Mouse (Mus musculus): ENCODE measurements around the gene Armc8. TPM values are rescaled to one million over a fixed set of nuclear protein-coding genes. Genes with fewer than 3 reads are reported as not detected.

Gene Armc8
- polyA plus RNA-seq, 1 experiment from 2014 or later = 23.3 TPM

GRCm38 (mm10) chr9:99560389-99560788 is 8.3 kb downstream of the Armc8 start:
- Histone ChIP-seq H3K4me1 (replicated peaks) (peaks cover 20% of the 10 kb centered on the region), H3K4me3 (no peak overlapping the region), H3K36me3 (no peaks in the 10 kb centered on the region), H3K27me3 (replicated peaks) (no peaks in the 10 kb centered on the region), H3K9me3 (replicated peaks) (no peaks in the 10 kb centered on the region), H3K27ac (ENCODE audit: poor library complexity, severe bottlenecking) (no peak overlapping the region), H3K4me2 (no peak overlapping the region), H3K9ac (no peak overlapping the region)
- 96% methylated on average over 3 of the region's 3 CpGs for WGBS
- no peak for ATAC-seq (ENCODE audit: insufficient number of reproducible peaks, low FRiP score)

GRCm38 (mm10) chr9:99559557-99559904 is 9.2 kb downstream of the Armc8 start:
- H3K36me3 ChIP-seq = no peaks in the 10 kb centered on the region
- ATAC-seq (ENCODE audit: insufficient number of reproducible peaks, low FRiP score) = no peak

GRCm38 (mm10) chr9:99558824-99559556 is 9.7 kb downstream of the Armc8 start:
- Histone ChIP-seq H3K9me3 (replicated peaks) (no peaks in the 10 kb centered on the region), H3K27ac (ENCODE audit: poor library complexity, severe bottlenecking) (no peak overlapping the region), H3K36me3 (no peaks in the 10 kb centered on the region), H3K9ac (no peak overlapping the region), H3K4me1 (replicated peaks) (peaks cover 20% of the 10 kb centered on the region), H3K4me3 (no peak overlapping the region), H3K4me2 (no peak overlapping the region), H3K27me3 (replicated peaks) (no peaks in the 10 kb centered on the region)
- no peak for ATAC-seq (ENCODE audit: insufficient number of reproducible peaks, low FRiP score)
- 85% methylated on average over 7 of the region's 7 CpGs for WGBS

More at GRCm38 (mm10) chr9:99559557-99559904, 9.2 kb downstream of the Armc8 start:
- no peak overlapping the region for H3K4me2 ChIP-seq
- peaks cover 20% of the 10 kb centered on the region for H3K4me1 ChIP-seq (replicated peaks)
- no peak overlapping the region for H3K4me3 ChIP-seq
- H3K27ac ChIP-seq (ENCODE audit: poor library complexity, severe bottlenecking) = no peak overlapping the region
- H3K9me3 ChIP-seq (replicated peaks) = no peaks in the 10 kb centered on the region
- H3K27me3 ChIP-seq (replicated peaks) = no peaks in the 10 kb centered on the region
- no peak overlapping the region for H3K9ac ChIP-seq

GRCm38 (mm10) chr9:99557580-99558300 is 11.0 kb downstream of the Armc8 start:
- 58% methylated on average over 8 of the region's 8 CpGs for WGBS
- ATAC-seq (ENCODE audit: insufficient number of reproducible peaks, low FRiP score) = no peak

GRCm38 (mm10) chr9:99555253-99555652 is 13.4 kb downstream of the Armc8 start:
- Histone ChIP-seq H3K36me3 (peaks cover 2% of the 10 kb centered on the region; the same call in 1 of the 2 replicates), H3K27me3 (replicated peaks) (no peaks in the 10 kb centered on the region), H3K4me2 (no peak overlapping the region), H3K4me3 (no peak overlapping the region), H3K9ac (no peak overlapping the region), H3K4me1 (replicated peaks) (peaks cover 13% of the 10 kb centered on the region), H3K9me3 (replicated peaks) (no peaks in the 10 kb centered on the region), H3K27ac (ENCODE audit: poor library complexity, severe bottlenecking) (no peak overlapping the region)
- 79% methylated on average over 3 of the region's 3 CpGs for WGBS
- ATAC-seq (ENCODE audit: insufficient number of reproducible peaks, low FRiP score) = no peak

More at GRCm38 (mm10) chr9:99557580-99558300, 11.0 kb downstream of the Armc8 start:
- no peak overlapping the region for H3K9ac ChIP-seq
- H3K9me3 ChIP-seq (replicated peaks) = no peaks in the 10 kb centered on the region
- no peaks in the 10 kb centered on the region for H3K36me3 ChIP-seq
- H3K4me3 ChIP-seq = no peak overlapping the region
- no peak overlapping the region for H3K27ac ChIP-seq (ENCODE audit: poor library complexity, severe bottlenecking)
- H3K27me3 ChIP-seq (replicated peaks) = no peaks in the 10 kb centered on the region
- no peak overlapping the region for H3K4me2 ChIP-seq
- peaks cover 13% of the 10 kb centered on the region for H3K4me1 ChIP-seq (replicated peaks)

GRCm38 (mm10) chr9:99554052-99554451 is 14.6 kb downstream of the Armc8 start:
- Histone ChIP-seq H3K4me2 (no peak overlapping the region), H3K4me1 (replicated peaks) (peaks cover 13% of the 10 kb centered on the region), H3K27ac (ENCODE audit: poor library complexity, severe bottlenecking) (no peak overlapping the region), H3K27me3 (replicated peaks) (no peaks in the 10 kb centered on the region), H3K9me3 (replicated peaks) (no peaks in the 10 kb centered on the region), H3K9ac (no peak overlapping the region), H3K4me3 (no peak overlapping the region), H3K36me3 (peaks cover 4% of the 10 kb centered on the region; the same call in 1 of the 2 replicates)
- ATAC-seq (ENCODE audit: insufficient number of reproducible peaks, low FRiP score) = no peak

- Histone ChIP-seq H3K27me3 (replicated peaks) (no peaks in the 10 kb centered on the region), H3K9ac (no peak overlapping the region), H3K4me2 (no peak overlapping the region), H3K9me3 (replicated peaks) (no peaks in the 10 kb centered on the region), H3K27ac (ENCODE audit: poor library complexity, severe bottlenecking) (no peak overlapping the region), H3K4me1 (replicated peaks) (peaks cover 11% of the 10 kb centered on the region), H3K4me3 (no peak overlapping the region), H3K36me3 (peaks cover 4% of the 10 kb centered on the region; the same call in 1 of the 2 replicates)
- no peak for ATAC-seq (ENCODE audit: insufficient number of reproducible peaks, low FRiP score)
- 78% methylated on average over 2 of the region's 2 CpGs for WGBS
Measured at GRCm38 (mm10) chr9:99553049-99553448, 15.7 kb downstream of the Armc8 start.

GRCm38 (mm10) chr9:99552068-99552467 is 16.6 kb downstream of the Armc8 start:
- 80% methylated on average over 2 of the region's 2 CpGs for WGBS
- H3K9ac ChIP-seq = no peak overlapping the region
- H3K9me3 ChIP-seq (replicated peaks) = no peaks in the 10 kb centered on the region
- no peaks in the 10 kb centered on the region for H3K27me3 ChIP-seq (replicated peaks)
- no peak for ATAC-seq (ENCODE audit: insufficient number of reproducible peaks, low FRiP score)
- 0 out of 2 replicates have a peak, but pooled peaks cover 3% of the 10 kb centered on the region for H3K4me1 ChIP-seq (replicated peaks)
- no peak overlapping the region for H3K4me3 ChIP-seq
- no peak overlapping the region for H3K4me2 ChIP-seq
- H3K27ac ChIP-seq (ENCODE audit: poor library complexity, severe bottlenecking) = no peak overlapping the region
- peaks cover 4% of the 10 kb centered on the region; the same call in 1 of the 2 replicates for H3K36me3 ChIP-seq

GRCm38 (mm10) chr9:99546259-99546658 is 22.4 kb downstream of the Armc8 start:
- no peaks in the 10 kb centered on the region for H3K9me3 ChIP-seq (replicated peaks)
- no peaks in the 10 kb centered on the region for H3K27me3 ChIP-seq (replicated peaks)
- H3K9ac ChIP-seq = no peak overlapping the region
- 88% methylated on average over 1 of the region's 1 CpGs for WGBS
- no peaks in the 10 kb centered on the region for H3K4me1 ChIP-seq (replicated peaks)
- ATAC-seq (ENCODE audit: insufficient number of reproducible peaks, low FRiP score) = no peak
- no peak overlapping the region for H3K4me3 ChIP-seq
- H3K4me2 ChIP-seq = no peak overlapping the region
- peaks cover 4% of the 10 kb centered on the region; the same call in 1 of the 2 replicates for H3K36me3 ChIP-seq
- no peak overlapping the region for H3K27ac ChIP-seq (ENCODE audit: poor library complexity, severe bottlenecking)

GRCm38 (mm10) chr9:99531865-99532264 is 36.8 kb downstream of the Armc8 start:
- H3K36me3 ChIP-seq = peaks cover 58% of the 10 kb centered on the region
- no peaks in the 10 kb centered on the region for H3K27me3 ChIP-seq (replicated peaks)
- H3K9me3 ChIP-seq (replicated peaks) = no peaks in the 10 kb centered on the region
- H3K4me3 ChIP-seq = no peak overlapping the region
- no peak for ATAC-seq (ENCODE audit: insufficient number of reproducible peaks, low FRiP score)
- no peak overlapping the region for H3K27ac ChIP-seq (ENCODE audit: poor library complexity, severe bottlenecking)
- no peaks in the 10 kb centered on the region for H3K4me1 ChIP-seq (replicated peaks)
- 90% methylated on average over 1 of the region's 1 CpGs for whole genome bisulfite sequencing
- H3K9ac ChIP-seq = no peak overlapping the region
- H3K4me2 ChIP-seq = no peak overlapping the region

GRCm38 (mm10) chr9:99505875-99506274 is 62.8 kb downstream of the Armc8 start:
- H3K27ac ChIP-seq (ENCODE audit: poor library complexity, severe bottlenecking) = no peak overlapping the region
- WGBS = 73% methylated on average over 7 of the region's 7 CpGs
- peaks cover 26% of the 10 kb centered on the region for H3K36me3 ChIP-seq
- H3K4me1 ChIP-seq (replicated peaks) = no peaks in the 10 kb centered on the region
- H3K9ac ChIP-seq = no peak overlapping the region
- no peak overlapping the region for H3K4me2 ChIP-seq
- no peaks in the 10 kb centered on the region for H3K9me3 ChIP-seq (replicated peaks)
- no peaks in the 10 kb centered on the region for H3K27me3 ChIP-seq (replicated peaks)
- H3K4me3 ChIP-seq = no peak overlapping the region
- ATAC-seq (ENCODE audit: insufficient number of reproducible peaks, low FRiP score) = no peak

Measured in heart, embryonic 12.5 days (tissue).